Mouse (Mus musculus) ES-CJ7 (cell line): Measurements from ENCODE around the gene Por.
A peak's percentile ranks its signal among the peaks of the same experiment; 100 is the strongest.

Source experiments
- DNase-seq: peaks from one replicate; pipeline ENCODE4 v3.0.0; 2011; ENCODE audit warnings: low read depth, low spot score

The Por gene

DNA sequence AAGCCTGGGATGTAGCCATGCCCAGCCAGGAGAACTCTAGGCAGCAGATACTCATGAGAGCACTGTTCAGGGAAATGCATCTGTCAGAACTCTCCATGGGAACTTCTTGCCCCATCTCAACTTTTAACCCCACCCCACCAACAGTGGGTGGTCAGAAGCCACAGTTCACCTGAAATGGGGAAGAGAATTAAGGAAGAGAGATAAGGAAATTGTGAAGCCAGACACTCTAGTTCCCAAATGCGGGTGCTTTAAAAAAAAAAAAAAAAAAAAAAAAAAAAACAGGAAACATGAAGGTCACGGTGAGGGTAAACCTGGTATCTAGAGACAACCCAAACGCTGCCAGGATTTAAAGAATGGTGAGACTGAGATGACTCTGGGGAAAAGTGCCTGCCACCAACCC is 102.7 kb downstream of the Por start:
- no peak for DNase-seq

DNA sequence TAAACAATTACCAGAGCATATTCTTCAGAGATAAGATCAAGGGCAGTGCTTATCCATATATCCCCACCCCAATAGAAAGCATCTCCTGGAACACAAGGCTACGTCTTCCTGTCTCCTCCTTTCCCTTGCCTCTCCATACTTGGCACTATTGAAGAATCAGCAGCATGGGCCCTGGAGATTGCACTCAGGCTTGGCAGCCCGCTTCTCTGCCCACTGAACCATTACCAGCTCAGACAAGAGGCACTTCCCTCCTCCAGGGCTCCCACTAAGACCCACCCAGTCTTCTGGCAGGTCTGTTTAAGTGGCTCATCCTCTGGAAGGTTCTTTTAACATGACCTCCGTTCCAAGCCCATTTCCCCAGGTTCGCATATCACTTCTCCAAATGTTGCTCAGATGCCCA is 106.7 kb downstream of the Por start:
- no peak for DNase-seq

DNA sequence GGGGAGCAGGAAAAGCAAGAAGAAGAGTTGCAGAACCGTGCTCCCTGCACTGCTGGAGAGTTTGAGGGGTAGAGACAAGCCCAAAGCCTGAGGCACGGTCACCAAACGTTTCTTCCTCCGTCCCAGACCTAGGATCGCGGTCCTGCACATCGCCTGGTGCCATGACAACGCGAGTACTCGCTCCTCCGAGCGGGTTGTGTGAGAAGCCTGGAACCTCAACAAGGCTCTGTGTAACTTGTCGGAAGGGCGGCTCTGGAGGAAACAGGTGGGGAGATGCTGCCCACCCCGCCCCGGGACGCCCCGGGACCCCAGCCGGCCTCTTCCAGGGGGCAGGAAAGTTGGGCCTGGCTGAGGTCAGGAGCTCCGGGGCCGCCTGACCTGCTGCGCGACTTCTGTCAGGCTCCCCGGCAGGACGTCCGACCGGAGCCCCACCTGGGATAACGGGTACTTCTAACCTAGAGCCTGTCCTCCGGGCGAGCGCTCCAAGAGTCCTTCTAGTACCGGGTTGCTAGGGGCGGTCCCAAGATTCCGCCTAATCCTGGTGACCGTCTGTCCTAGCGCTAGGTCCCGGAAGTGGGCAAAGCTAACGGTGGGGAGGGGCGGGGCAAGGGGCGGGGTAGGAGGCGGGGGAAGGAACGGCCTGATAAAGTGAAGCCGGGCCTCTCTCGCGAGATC is 108.1 kb downstream of the Por start, which contains the start of gene Styxl1:
Gene Styxl1, minus strand, starts transcription at position 590 of the 675 bp plus-strand sequence.
- peak; percentile 56 for DNase-seq

DNA sequence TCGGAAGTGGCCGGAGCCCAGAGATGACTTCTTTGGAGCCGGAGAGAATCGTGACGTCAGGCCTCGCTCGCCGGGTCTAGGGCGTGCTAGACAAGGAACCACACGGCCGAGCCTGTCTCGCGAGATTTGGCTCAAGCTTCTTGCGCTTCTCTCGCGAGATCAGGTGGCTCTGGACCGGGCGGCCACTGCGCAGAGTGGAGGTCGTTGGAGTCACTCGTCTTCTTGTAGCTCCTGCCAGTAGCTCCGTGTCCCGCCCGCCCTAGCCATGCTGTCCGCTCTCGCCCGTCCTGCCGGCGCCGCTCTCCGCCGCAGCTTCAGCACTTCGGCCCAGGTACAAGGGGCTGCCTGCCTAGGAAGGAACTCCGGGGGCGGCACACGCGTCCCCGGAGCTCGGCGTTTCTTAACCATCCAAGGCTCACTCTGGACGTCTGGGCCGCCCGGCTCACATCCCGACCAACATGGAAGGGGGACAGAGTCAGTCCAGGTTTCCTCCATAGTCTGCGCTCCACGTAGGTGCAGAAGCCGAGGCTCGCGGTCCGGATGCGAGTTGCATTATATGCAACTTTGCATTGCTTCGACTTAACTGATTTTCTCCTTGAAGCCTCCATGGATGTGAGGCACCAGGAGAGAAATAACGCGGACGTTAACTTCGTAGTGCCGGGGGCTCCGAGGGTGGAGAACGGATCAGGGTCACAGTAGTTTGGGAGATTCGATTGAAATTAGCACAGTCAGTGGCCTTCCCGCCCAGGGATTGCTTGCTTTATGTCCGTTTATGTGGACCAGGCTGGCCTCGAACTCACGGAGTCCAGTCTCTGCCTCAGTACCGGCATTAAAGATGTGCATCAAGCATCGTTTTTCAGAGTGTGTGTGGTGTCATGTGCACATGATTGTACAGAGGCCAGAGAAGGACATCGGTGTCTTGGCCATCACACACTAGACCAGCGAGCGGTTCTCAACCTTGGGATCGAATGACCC is 108.9 kb downstream of the Por start, which contains the start of gene Mdh2:
Gene Mdh2, plus strand, starts transcription at position 10 of the 975 bp plus-strand sequence.
- peak; percentile 100 for DNase-seq

DNA sequence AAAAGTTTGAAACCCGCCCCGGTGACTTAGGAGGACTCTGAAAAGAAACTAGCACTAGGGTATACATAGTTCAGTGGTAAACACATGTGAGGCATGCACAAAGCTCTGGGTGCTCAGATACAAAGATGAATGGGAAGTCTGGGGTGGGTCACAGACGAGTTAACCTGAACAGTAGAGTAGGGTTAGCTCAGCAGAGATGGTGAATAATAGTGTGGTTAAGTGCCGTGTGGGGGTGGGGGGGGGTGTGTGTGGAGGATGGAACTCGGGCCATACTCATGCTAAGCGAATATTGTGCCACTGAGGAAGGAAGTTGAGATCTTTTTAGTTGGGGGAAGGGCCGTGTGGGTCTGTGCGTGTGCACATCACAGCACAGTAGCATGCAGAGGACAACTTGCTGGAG is 110.5 kb downstream of the Por start:
- no peak for DNase-seq

DNA sequence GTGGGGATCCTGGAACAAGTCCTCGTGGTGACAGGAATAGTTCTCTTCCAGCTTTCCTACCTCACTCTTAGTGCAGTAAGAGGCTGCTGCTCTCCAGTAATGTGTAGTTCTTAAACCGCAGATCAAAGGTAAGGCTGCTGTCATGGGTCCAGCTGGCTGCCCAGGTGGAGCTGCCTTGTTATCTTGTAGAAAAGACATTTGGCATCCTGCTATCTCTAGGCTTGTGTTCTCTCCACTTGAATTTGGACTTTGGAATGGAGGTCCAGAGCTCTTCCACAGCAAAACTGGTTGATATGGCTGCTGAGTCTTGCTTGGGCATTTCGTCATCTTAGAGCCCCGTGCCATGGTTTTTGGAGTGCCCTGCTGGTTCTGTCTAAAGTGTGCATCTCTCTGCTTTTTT is 113.1 kb downstream of the Por start:
- no peak for DNase-seq
